Mouse (Mus musculus): ENCODE results near the gene Cdhr3. TPM values are rescaled to one million over a fixed set of nuclear protein-coding genes. Genes with fewer than 3 reads are reported as not detected.

Cdhr3 gene
- total RNA-seq, 2 experiments from 2014 or later, result not detected

GRCm38 (mm10) chr12:33034343-33035088 lies 58.2 kb downstream of the Cdhr3 start:
- no peak for DNase-seq

DNA sequence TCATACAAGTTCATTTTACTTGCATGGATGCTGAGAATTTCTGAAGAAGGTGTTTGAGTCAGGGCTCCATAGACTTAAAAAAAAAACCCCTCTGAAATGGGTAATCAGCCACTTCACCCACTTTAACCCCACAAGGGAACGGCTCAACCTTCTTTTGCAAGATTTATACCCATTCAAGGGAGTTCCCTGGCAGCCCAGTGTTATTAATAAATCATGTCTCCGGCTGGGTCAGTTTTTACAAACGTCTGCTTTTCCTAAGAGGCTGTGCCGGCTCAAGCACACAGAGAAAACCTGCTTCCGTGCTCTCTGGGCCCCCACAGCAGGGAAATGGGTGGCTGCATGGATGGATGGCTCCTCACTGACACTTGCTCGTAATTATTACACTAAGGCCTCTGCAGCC lies 59.5 kb downstream of the Cdhr3 start:
- DNase-seq, result no peak

- no peak for DNase-seq
Observed at GRCm38 (mm10) chr12:33030589-33030988, 62.1 kb downstream of the Cdhr3 start.

DNA sequence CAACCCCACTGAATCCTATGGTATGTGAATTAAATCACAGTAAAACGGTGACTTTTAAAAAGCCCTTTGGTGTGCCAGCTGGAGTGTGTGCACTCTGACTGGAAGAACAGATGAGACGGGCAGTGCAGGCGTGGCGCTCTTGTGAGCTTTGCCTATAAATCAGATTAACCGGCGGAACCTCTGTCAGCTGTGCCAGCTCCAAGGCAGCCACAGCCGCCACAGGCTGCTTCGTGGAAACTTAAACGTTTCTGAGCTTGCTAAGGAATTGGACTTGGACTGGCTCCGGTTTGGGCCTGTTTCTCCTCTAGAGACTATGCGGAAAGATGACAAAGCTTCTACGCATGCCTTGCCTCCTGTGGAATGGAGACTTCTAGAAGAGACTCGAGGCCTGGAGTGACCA lies 62.6 kb downstream of the Cdhr3 start:
- DNase-seq, result no peak

DNA sequence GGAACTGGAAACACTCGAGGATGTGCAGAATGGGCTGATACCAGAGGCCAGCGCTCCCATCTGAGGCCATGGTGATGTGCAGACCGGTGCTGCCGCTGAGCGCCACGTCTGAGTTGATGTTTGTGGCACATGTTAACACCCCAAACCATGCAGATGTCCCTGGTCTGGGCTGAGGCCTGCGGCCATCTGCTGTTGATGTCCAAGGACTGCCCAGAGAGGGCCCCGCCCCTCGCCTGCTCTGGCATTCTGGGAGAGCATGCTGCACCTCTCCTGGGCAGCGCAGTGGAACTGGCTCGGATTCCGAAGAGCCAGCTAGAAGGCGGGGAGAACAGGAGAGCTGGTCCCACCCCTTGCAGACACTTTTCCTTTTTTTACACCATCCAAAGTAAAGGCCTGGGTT lies 64.0 kb downstream of the Cdhr3 start:
- no peak for DNase-seq

GRCm38 (mm10) chr12:33028109-33028691 lies 64.5 kb downstream of the Cdhr3 start:
- DNase-seq, result no peak

GRCm38 (mm10) chr12:33027093-33027492 lies 65.6 kb downstream of the Cdhr3 start:
- DNase-seq, result peak; percentile 85

GRCm38 (mm10) chr12:33024524-33024923 lies 68.2 kb downstream of the Cdhr3 start:
- DNase-seq, result no peak

DNA sequence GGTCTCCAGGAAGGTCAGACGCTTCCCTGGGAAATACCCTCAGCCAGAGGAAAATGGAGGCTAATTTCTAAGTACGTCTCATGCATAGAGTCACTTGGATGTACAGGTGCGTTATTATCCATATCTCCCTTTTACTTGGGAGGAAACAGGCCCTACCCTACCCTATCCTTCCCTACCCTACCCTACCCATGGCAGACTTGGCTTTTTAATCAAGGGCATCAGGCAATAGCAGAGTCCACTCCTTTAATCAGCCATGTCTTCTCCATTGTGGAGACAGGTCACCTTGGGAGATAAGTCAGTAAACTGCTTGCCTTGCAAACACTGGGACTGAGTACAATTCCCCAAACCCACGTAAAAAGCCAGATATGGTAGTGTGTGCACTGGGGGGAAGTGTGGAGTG lies 70.9 kb downstream of the Cdhr3 start:
- DNase-seq, result no peak

DNA sequence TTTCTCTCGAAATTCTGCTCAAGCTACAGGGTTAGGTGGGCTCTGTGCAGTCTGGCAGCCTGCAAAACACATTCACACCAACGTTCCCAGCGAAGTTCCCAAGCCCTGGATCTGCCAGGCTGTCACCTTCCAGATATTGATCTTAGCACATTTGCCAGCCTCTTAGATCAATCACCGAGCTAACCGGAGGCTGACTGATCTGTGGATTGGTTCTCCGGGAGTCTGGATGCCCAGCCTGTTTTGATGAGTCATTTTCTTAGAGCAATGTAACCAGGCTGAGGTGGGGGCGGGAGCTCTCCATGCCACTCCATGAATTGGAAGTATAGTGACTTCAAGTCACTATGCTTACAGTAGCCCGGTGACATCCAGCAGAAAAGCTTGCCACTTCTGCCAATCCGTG lies 71.5 kb downstream of the Cdhr3 start:
- no peak for DNase-seq

DNA sequence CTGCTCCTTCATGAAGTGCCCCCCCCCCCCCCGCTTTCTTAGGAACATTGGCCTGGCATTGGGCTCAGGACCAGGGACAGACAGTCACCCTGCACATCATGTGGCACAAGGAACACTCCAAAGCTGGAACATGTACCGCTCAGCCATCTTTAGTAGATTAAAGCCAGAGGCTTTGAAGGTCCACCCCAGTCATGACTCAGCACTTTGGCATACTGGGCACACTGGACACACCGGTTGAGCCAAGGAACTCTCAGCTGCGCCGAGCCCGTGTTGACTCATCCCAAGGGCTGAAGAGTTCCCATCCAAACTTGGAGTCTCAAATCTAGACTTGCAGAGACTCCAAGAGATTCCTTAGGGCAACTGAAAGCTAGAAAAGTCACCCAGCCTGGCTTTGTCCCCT lies 72.7 kb downstream of the Cdhr3 start:
- DNase-seq, result peak; percentile 24

- DNase-seq, result no peak
Observed at GRCm38 (mm10) chr12:33018601-33019000, 74.1 kb downstream of the Cdhr3 start.

DNA sequence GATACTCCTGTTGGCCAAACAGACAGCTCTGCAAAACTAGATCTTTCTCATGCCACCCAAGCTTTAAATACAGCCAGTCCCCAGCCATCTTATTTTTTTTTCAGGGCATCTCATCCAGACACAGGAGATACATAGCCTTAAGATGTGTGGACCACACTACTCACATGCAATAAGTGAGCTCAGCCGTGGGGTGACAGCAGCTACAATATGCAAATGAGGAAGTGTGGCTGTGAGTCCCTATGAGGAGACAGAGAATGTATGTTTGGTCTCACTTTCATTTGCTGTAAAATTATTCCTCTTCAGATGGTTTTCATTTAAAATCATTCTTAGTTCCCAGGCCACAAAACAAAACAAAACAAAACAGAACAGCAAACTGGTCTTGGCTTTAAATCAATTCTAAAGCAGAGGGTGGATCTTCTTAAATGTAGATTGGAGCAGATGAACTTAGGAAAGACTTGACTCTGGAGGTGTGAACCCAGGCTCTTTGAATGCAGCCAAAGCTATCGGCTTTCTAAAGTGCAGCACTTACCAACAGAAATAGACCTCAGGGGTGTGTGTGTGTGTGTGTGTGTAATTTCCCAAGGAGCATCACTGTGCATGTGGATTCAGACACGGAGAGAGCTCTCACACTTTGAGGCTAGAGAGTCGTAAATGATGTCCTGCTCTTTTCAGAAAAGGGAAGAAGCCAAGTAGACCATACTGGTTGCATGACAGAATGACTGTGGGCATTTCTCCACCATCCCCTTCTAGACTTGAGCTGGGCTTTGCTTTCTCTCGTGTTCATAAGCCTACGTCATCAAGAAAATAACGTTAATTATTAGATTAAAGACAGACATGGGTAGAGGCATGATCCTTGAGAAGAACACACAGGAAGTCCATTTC lies 75.6 kb downstream of the Cdhr3 start:
- no peak for DNase-seq

- no peak for DNase-seq
Observed at GRCm38 (mm10) chr12:33015103-33015502, 77.6 kb downstream of the Cdhr3 start.

- no peak for DNase-seq
Observed at GRCm38 (mm10) chr12:33014050-33014796, 78.5 kb downstream of the Cdhr3 start.

DNA sequence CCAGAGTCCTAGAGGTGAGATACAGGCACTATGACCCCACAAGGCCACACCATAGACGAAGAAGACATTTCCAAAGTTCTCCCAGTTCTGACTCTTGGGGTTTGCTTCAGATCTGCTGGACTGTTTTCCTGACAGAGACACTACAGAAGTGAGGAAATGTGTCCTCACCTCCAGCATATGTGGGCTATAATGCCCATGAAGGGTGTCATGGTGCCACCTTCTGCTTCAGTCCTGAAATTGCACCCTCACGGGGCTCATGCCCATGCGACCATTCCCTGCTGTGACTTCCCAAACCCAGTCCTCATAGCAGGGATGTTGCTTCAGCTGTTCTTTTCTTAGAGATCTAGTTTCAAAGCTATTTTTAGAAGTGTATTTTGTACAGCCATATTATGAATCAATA lies 82.6 kb downstream of the Cdhr3 start:
- DNase-seq, result peak; percentile 61

DNA sequence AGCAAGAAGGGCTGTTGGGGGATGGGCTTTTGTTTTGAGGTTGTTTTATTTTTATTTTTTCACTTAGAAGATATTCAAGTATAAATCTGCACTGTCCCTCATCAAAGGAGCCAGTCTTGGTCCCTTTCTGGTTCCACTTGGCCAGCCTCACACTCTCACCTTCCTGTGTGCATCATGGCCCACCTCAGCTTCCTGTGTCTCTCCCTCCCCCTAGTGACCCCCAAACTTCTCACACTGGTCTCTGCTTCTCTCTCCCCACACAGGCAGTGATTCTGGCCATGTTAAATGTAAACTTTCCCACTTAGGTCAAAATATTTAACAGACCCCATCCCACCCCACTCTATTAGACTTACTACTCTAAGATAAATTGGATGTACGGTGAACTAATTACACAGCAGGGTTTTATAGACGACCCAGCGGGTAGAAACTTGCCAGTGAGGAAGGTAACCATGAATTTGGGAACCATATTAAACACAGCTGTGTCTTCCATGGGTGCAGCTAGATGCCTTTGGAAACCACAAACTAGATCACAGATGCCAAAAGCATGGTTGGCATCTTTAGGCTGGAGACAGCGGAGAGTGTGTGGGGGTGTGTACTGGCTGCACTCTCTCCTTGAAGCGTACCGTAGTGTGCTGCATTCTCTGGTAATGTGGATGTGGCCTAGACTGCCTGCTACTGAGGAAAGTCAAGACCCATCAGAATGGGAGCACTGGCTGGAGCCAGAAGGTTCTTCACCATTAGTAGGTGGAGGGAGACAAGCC lies 83.3 kb downstream of the Cdhr3 start:
- no peak for DNase-seq

DNA sequence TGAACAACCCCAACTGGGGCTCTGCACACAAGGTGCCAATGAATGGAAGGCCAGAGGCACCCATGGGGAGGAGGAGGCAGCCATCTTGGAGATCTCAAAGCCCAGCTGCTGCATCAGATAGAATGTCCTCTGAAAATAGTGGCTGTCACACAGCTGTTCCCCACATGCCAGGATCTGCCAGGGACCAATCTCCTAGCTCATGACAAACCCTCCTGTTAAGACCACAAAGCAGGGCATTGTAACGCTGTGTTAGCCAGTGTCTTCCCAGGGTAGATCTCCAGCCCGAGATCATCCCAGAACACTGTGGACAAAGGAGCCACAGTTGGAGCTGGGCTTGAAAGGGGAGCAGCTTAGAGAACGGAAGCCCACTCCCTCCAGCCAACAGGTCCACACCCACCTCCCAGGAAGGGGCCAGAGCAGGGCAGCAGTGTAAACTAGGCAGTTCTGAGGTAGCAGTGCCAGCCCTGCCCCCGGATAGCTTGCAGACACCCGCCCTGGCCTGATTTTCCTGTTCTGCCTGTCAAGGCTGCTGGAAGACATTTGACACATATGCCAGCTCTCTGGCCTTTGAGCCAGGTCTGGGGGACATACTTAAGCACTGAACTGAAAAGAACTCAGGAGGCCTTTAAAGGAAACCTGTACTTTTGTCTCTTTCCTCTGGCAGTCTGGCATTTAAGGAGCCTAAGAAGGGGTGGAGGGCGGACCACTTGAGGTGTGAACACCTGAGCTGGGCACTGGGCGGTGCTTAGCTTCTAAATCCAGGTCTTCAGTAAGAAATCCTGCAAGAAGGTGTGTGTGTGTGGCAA lies 84.2 kb downstream of the Cdhr3 start:
- no peak for DNase-seq

GRCm38 (mm10) chr12:33007176-33007575 lies 85.5 kb downstream of the Cdhr3 start:
- no peak for DNase-seq

GRCm38 (mm10) chr12:33005858-33006257 lies 86.8 kb downstream of the Cdhr3 start:
- no peak for DNase-seq
